Mouse (Mus musculus): ENCODE measurements at regions not wholly inside any gene's neighbourhood (a gene's known extent, or its start where the extent isn't known, plus 50 kb on each side); places are given as distances from the start of the nearest gene placed in this dataset.

GRCm38 (mm10) chr2:117021787-117022186, 99.4 kb upstream of the Spred1 start:
- Histone ChIP-seq H3K4me1 (replicated peaks; ENCODE audit: low read depth, low read length) (peaks cover 27% of the 10 kb centered on the region), H3K4me3 (replicated peaks; ENCODE audit: low read length) (no peak overlapping the region), H3K27me3 (ENCODE audit: insufficient read depth, low read length) (no peaks in the 10 kb centered on the region), H3K36me3 (ENCODE audit: insufficient read depth, low read length) (no peaks in the 10 kb centered on the region), H3K9me3 (ENCODE audit: low read length) (no peaks in the 10 kb centered on the region)
- no peak for TF ChIP-seq NANOG (IDR thresholded peaks at IDR 0.05; ENCODE audit: borderline replicate concordance, low read length)
- TF ChIP-seq POU5F1 (IDR thresholded peaks at IDR 0.05; ENCODE audit: borderline replicate concordance, low read length): no peak
- no peak for TF ChIP-seq CTCF (conservative IDR thresholded peaks at IDR 0.05; ENCODE audit: low read length)

GRCm38 (mm10) chr2:117023436-117023835, 97.7 kb upstream of the Spred1 start:
- H3K4me1 ChIP-seq (replicated peaks; ENCODE audit: low read depth, low read length): peaks cover 12% of the 10 kb centered on the region
- H3K4me3 ChIP-seq (replicated peaks; ENCODE audit: low read length): no peak overlapping the region
- no peaks in the 10 kb centered on the region for H3K36me3 ChIP-seq (ENCODE audit: insufficient read depth, low read length)
- H3K9me3 ChIP-seq (ENCODE audit: low read length): no peaks in the 10 kb centered on the region
- TF ChIP-seq POU5F1 (IDR thresholded peaks at IDR 0.05; ENCODE audit: borderline replicate concordance, low read length): no peak
- no peak for TF ChIP-seq CTCF (conservative IDR thresholded peaks at IDR 0.05; ENCODE audit: low read length)
- TF ChIP-seq NANOG (IDR thresholded peaks at IDR 0.05; ENCODE audit: borderline replicate concordance, low read length): no peak
- H3K27me3 ChIP-seq (ENCODE audit: insufficient read depth, low read length): no peaks in the 10 kb centered on the region

GRCm38 (mm10) chr2:117027071-117027470, 94.1 kb upstream of the Spred1 start:
- TF ChIP-seq NANOG (IDR thresholded peaks at IDR 0.05; ENCODE audit: borderline replicate concordance, low read length) (no peak), CTCF (conservative IDR thresholded peaks at IDR 0.05; ENCODE audit: low read length) (no peak), POU5F1 (IDR thresholded peaks at IDR 0.05; ENCODE audit: borderline replicate concordance, low read length) (no peak)
- H3K27me3 ChIP-seq (ENCODE audit: insufficient read depth, low read length): no peaks in the 10 kb centered on the region
- H3K4me3 ChIP-seq (replicated peaks; ENCODE audit: low read length): no peak overlapping the region
- no peaks in the 10 kb centered on the region for H3K9me3 ChIP-seq (ENCODE audit: low read length)
- no peaks in the 10 kb centered on the region for H3K36me3 ChIP-seq (ENCODE audit: insufficient read depth, low read length)
- no peaks in the 10 kb centered on the region for H3K4me1 ChIP-seq (replicated peaks; ENCODE audit: low read depth, low read length)

GRCm38 (mm10) chr2:117028771-117029170, 92.4 kb upstream of the Spred1 start:
- H3K4me1 ChIP-seq (replicated peaks; ENCODE audit: low read depth, low read length): no peaks in the 10 kb centered on the region
- H3K4me3 ChIP-seq (replicated peaks; ENCODE audit: low read length): no peak overlapping the region
- H3K36me3 ChIP-seq (ENCODE audit: insufficient read depth, low read length): no peaks in the 10 kb centered on the region
- TF ChIP-seq POU5F1 (IDR thresholded peaks at IDR 0.05; ENCODE audit: borderline replicate concordance, low read length): no peak
- TF ChIP-seq NANOG (IDR thresholded peaks at IDR 0.05; ENCODE audit: borderline replicate concordance, low read length): no peak
- TF ChIP-seq CTCF (conservative IDR thresholded peaks at IDR 0.05; ENCODE audit: low read length): no peak
- no peaks in the 10 kb centered on the region for H3K9me3 ChIP-seq (ENCODE audit: low read length)
- H3K27me3 ChIP-seq (ENCODE audit: insufficient read depth, low read length): no peaks in the 10 kb centered on the region

- TF ChIP-seq POU5F1 (IDR thresholded peaks at IDR 0.05; ENCODE audit: borderline replicate concordance, low read length) (no peak), CTCF (conservative IDR thresholded peaks at IDR 0.05; ENCODE audit: low read length) (no peak)
- no peaks in the 10 kb centered on the region for H3K27me3 ChIP-seq (ENCODE audit: insufficient read depth, low read length)
- no peaks in the 10 kb centered on the region for H3K36me3 ChIP-seq (ENCODE audit: insufficient read depth, low read length)
- no peak overlapping the region for H3K4me3 ChIP-seq (replicated peaks; ENCODE audit: low read length)
- H3K9me3 ChIP-seq (ENCODE audit: low read length): no peaks in the 10 kb centered on the region
- H3K4me1 ChIP-seq (replicated peaks; ENCODE audit: low read depth, low read length): no peaks in the 10 kb centered on the region
Measured at GRCm38 (mm10) chr2:117036197-117036872, 84.8 kb upstream of the Spred1 start.

GRCm38 (mm10) chr2:117040211-117040610, 81.0 kb upstream of the Spred1 start:
- H3K9me3 ChIP-seq (ENCODE audit: low read length): no peaks in the 10 kb centered on the region
- 0 out of 2 replicates have a peak, but pooled peaks cover 2% of the 10 kb centered on the region for H3K27me3 ChIP-seq (ENCODE audit: insufficient read depth, low read length)
- no peak overlapping the region for H3K4me3 ChIP-seq (replicated peaks; ENCODE audit: low read length)
- no peak for TF ChIP-seq POU5F1 (IDR thresholded peaks at IDR 0.05; ENCODE audit: borderline replicate concordance, low read length)
- no peak for TF ChIP-seq NANOG (IDR thresholded peaks at IDR 0.05; ENCODE audit: borderline replicate concordance, low read length)
- TF ChIP-seq CTCF (conservative IDR thresholded peaks at IDR 0.05; ENCODE audit: low read length): no peak
- no peaks in the 10 kb centered on the region for H3K4me1 ChIP-seq (replicated peaks; ENCODE audit: low read depth, low read length)
- no peaks in the 10 kb centered on the region for H3K36me3 ChIP-seq (ENCODE audit: insufficient read depth, low read length)

- Histone ChIP-seq H3K9me3 (ENCODE audit: low read length) (peaks cover 9% of the 10 kb centered on the region; the same call in 1 of the 2 replicates), H3K27me3 (ENCODE audit: insufficient read depth, low read length) (0 out of 2 replicates have a peak, but pooled peaks cover 2% of the 10 kb centered on the region), H3K36me3 (ENCODE audit: insufficient read depth, low read length) (no peaks in the 10 kb centered on the region), H3K4me1 (replicated peaks; ENCODE audit: low read depth, low read length) (peaks cover 9% of the 10 kb centered on the region), H3K4me3 (replicated peaks; ENCODE audit: low read length) (no peak overlapping the region)
- no peak for TF ChIP-seq NANOG (IDR thresholded peaks at IDR 0.05; ENCODE audit: borderline replicate concordance, low read length)
- TF ChIP-seq POU5F1 (IDR thresholded peaks at IDR 0.05; ENCODE audit: borderline replicate concordance, low read length): no peak
Measured at GRCm38 (mm10) chr2:117043831-117044230, 77.3 kb upstream of the Spred1 start.

- no peaks in the 10 kb centered on the region for H3K36me3 ChIP-seq (ENCODE audit: insufficient read depth, low read length)
- H3K4me3 ChIP-seq (replicated peaks; ENCODE audit: low read length): no peak overlapping the region
- H3K9me3 ChIP-seq (ENCODE audit: low read length): peaks cover 25% of the 10 kb centered on the region
- no peaks in the 10 kb centered on the region for H3K27me3 ChIP-seq (ENCODE audit: insufficient read depth, low read length)
- TF ChIP-seq CTCF (conservative IDR thresholded peaks at IDR 0.05; ENCODE audit: low read length) (no peak), POU5F1 (IDR thresholded peaks at IDR 0.05; ENCODE audit: borderline replicate concordance, low read length) (no peak), NANOG (IDR thresholded peaks at IDR 0.05; ENCODE audit: borderline replicate concordance, low read length) (no peak)
- peaks cover 12% of the 10 kb centered on the region for H3K4me1 ChIP-seq (replicated peaks; ENCODE audit: low read depth, low read length)
Measured at GRCm38 (mm10) chr2:117048290-117048730, 72.9 kb upstream of the Spred1 start.

GRCm38 (mm10) chr2:117050061-117050460, 71.1 kb upstream of the Spred1 start:
- Histone ChIP-seq H3K9me3 (ENCODE audit: low read length) (peaks cover 30% of the 10 kb centered on the region), H3K36me3 (ENCODE audit: insufficient read depth, low read length) (no peaks in the 10 kb centered on the region), H3K4me1 (replicated peaks; ENCODE audit: low read depth, low read length) (peaks cover 12% of the 10 kb centered on the region), H3K27me3 (ENCODE audit: insufficient read depth, low read length) (no peaks in the 10 kb centered on the region), H3K4me3 (replicated peaks; ENCODE audit: low read length) (no peak overlapping the region)
- TF ChIP-seq NANOG (IDR thresholded peaks at IDR 0.05; ENCODE audit: borderline replicate concordance, low read length): peak; percentile 56; the same call in 1 of the 2 replicates
- TF ChIP-seq POU5F1 (IDR thresholded peaks at IDR 0.05; ENCODE audit: borderline replicate concordance, low read length): no peak
